Mouse (Mus musculus) ovary, postnatal 36 days (tissue): ENCODE measurements at regions not wholly inside any gene's neighbourhood (a gene's known extent, or its start where the extent isn't known, plus 50 kb on each side); places are given as distances from the start of the nearest gene placed in this dataset.

ENCODE experiments used
- DNase-seq: peaks from one replicate; pipeline ENCODE4 v3.0.0; 2022; ENCODE audit warnings: low spot score, mixed read lengths

DNA sequence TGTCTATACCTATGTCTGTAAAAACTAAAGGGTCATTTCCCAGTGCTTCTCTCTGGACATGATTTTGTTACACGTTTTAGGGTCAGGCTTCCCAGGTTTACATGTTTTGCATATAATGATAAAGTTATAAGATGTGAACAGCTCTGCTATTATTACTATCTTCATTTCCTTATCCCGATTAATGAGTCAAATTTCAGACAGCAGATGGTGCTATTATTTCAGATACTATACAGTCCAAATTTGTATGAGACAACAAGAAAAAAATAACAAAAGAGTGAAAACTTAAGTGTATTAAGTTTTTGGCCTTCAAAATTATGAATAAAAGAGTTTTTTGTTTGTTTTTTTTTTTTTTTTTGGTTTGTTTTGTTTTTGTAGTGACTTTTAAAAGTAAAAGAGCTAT lies 922.9 kb upstream of the Ppp6c start:
- no peak for DNase-seq

DNA sequence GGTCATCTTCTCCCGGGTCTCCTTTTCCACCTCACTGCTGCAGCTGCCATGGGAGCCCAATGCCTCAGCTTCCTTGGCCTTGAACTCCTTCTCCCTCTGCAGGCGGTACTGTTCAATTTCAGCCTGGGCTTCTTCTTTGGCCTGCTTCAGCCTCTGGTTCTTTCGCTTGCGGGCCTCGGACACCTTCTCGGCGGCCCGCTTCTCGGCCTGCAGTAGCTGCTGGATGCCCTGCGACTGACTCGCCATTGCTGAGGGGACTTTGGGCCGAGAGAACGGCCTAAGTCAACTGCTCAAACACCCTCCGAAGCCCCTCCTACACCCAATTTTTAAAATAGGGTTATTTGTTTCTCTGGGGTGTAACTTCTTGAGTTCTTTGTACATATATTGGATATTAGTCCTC lies 901.4 kb upstream of the Ppp6c start:
- DNase-seq, result peak; percentile 4

DNA sequence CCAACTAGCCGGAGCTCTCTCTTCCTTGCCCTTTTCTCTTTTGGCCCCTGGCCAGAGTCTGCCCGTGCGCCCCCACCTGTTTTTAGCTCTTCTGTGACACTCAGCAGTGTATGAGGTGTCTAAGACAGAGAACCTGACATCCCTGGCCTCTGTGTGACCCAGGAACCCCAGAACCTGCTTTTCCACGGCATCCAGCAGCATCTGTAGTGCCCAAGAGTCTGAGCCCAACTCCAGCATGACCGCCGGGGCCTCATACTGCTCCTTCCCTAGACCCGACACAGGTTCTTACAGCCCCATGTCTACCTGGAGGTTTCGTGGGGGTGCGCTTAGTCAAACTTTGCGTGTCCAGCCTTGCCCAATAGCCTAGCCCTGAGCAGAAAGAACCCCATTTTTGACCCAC lies 892.9 kb upstream of the Ppp6c start:
- no peak for DNase-seq

DNA sequence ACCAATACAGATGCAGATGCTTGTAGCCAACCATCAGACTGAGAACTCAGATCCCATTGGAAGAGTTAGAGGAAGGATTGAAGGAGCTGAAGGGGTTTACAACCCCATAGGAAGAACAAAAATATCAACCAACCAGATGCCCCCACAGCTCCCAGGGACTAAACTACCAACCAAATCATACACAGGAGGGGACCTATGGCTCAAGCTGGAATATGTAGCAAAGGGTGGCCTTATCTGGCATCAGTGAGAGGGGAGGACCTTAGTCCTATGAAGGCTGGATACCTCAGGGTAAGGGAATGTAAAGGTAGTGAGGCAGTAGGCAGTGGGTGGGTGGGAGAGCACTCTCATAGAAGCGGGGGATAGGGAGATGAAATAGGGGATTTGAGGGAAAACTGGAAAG lies 888.2 kb upstream of the Ppp6c start:
- no peak for DNase-seq
